Mouse (Mus musculus): ENCODE results near the gene Sltm.

DNA sequence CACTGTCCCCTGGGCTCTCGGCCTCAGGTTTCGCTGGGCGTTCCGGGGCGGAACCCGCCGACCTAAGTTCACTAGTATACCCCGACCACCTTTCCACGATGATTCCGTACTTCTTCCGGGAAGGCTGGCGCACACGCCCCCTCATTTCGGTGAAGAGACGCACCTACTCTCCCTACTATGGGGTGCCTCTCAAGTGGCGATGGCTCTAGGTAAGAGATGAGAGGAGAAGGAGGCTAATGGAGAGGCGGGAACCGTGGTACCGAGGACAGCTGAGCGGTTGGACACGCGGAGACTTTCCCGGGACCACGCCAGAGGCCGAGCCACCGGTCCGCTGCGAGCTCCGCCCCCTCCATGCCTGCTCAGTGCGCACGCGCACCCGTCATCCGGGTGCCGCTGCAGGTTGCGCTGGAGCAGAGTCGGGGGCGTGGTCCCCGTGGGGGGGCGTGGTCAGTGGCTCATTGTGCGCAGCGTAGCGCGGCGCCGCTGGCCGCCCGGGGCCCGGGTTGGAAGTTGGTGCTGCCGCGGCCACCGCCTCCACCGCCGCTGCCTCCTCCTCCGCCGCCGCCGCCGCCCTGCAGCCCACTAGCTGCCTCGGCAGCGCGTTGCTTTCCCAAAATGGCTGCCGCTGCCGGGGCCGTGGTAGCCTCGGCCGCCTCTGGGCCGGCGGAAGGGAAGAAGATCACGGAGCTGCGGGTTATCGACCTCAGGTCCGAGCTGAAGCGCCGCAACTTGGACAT is at the start of gene Sltm:
- TF ChIP-seq POLR2A (IDR thresholded peaks at IDR 0.05; ENCODE audit: control insufficient read depth, low read depth, low read length), result peak; percentile 92
- TF ChIP-seq CTCF (IDR thresholded peaks at IDR 0.05; ENCODE audit: control insufficient read depth, insufficient read depth, insufficient replicate concordance, low read depth, low read length), result no peak
